Mouse (Mus musculus): ENCODE measurements around the gene Jph2. TPM values are rescaled to one million over a fixed set of nuclear protein-coding genes. Genes with fewer than 3 reads are reported as not detected.

Gene Jph2
- polyA plus RNA-seq, 1 experiment: 1.0 TPM

- peak; percentile 87 for DNase-seq (ENCODE audit: low read depth)
These were observed 100.7 kb downstream of the Jph2 start for GRCm38 (mm10) chr2:163296999-163297630.

DNA sequence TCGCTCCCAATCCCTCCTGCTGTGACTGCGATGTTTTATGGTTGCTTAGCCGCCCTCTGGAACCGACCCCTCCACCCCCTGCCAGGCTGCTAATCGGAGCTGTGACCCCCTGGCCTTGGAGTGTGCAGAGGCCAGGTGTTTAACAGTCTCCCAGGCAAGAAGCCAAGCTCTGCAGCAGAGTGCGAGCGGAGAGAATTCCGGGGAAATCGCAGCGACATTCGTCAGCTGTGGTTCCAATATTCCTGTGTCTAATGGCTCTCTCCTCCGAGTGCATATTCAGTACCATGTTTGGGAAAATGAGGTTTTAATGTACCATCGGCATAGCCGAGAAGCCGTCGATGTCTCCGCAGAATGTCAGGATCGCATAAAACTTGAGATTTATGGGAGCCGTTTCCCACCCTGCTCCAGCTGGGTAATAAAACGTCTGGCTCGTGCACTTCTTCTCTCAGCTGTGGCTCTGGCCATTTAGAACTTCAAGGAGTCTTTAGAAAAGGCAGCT lies 108.9 kb downstream of the Jph2 start:
- no peak for TF ChIP-seq CTCF (IDR thresholded peaks at IDR 0.05; ENCODE audit: borderline replicate concordance, extremely low read depth, insufficient read depth, insufficient read length)
- TF ChIP-seq POLR2A (IDR thresholded peaks at IDR 0.05; ENCODE audit: borderline replicate concordance, extremely low read depth, insufficient read depth, insufficient read length, poor library complexity, severe bottlenecking): no peak
- peak; percentile 74 for DNase-seq (ENCODE audit: low read depth)

More at GRCm38 (mm10) chr2:163296999-163297630, 100.7 kb downstream of the Jph2 start:
- TF ChIP-seq CTCF (IDR thresholded peaks at IDR 0.05; ENCODE audit: borderline replicate concordance, extremely low read depth, insufficient read depth, insufficient read length) (no peak), POLR2A (IDR thresholded peaks at IDR 0.05; ENCODE audit: borderline replicate concordance, extremely low read depth, insufficient read depth, insufficient read length, poor library complexity, severe bottlenecking) (no peak)

Other genes with a start within 250 kb of the Jph2 start
- gene Tox2, start 194.9 kb downstream of the Jph2 start, polyA plus RNA-seq (2012; rRNA removed): 67.0 and 70.4 TPM in 2 replicates
- gene Oser1, start 26.7 kb upstream of the Jph2 start, polyA plus RNA-seq (2012; rRNA removed): 24.4 and 30.5 TPM in 2 replicates
- gene Gdap1l1, start 40.5 kb upstream of the Jph2 start, polyA plus RNA-seq (2012; rRNA removed): 142 and 170 TPM in 2 replicates
- 5.3 and 9.8 TPM in 2 replicates for gene Fitm2, start 74.6 kb upstream of the Jph2 start, polyA plus RNA-seq (2012; rRNA removed)
- 0.13 TPM in 1 of 2 replicates, not detected in the other for gene R3hdml, start 94.3 kb upstream of the Jph2 start, polyA plus RNA-seq (2012; rRNA removed)
- 0.05 TPM in 1 of 2 replicates, not detected in the other for gene Hnf4a, start 108.8 kb upstream of the Jph2 start, polyA plus RNA-seq (2012; rRNA removed)
- gene Ttpal, start 204.3 kb upstream of the Jph2 start, polyA plus RNA-seq (2012; rRNA removed): 32.5 and 35.8 TPM in 2 replicates
- 88.3 and 93.9 TPM in 2 replicates for gene Serinc3, start 247.1 kb upstream of the Jph2 start, polyA plus RNA-seq (2012; rRNA removed)